Mouse (Mus musculus): Measurements from ENCODE around the gene Pthlh.
"Not testable (repeated sequence)": the region's sequence is repeated elsewhere in the genome, so short reads cannot be mapped to it uniquely, and the experiment has no call there.

Pthlh gene

GRCm38 (mm10) chr6:147263587-147264565, at the start of gene Pthlh:
Gene Pthlh (minus strand): TSS chr6:147264183.
- no peak for DNase-seq (ENCODE audit: low read depth, low spot score)

- DNase-seq (ENCODE audit: low read depth, low spot score): no peak
Measured at GRCm38 (mm10) chr6:147313331-147313730, 49.3 kb upstream of the Pthlh start.

- DNase-seq (ENCODE audit: low read depth, low spot score): no peak
Measured at GRCm38 (mm10) chr6:147310435-147310978, 46.5 kb upstream of the Pthlh start.

- no peak for DNase-seq (ENCODE audit: low read depth, low spot score)
Measured at GRCm38 (mm10) chr6:147310035-147310434, 46.1 kb upstream of the Pthlh start.

GRCm38 (mm10) chr6:147304236-147304635, 40.3 kb upstream of the Pthlh start:
- not testable (repeated sequence) for DNase-seq (ENCODE audit: low read depth, low spot score)

- no peak for DNase-seq (ENCODE audit: low read depth, low spot score)
Measured at GRCm38 (mm10) chr6:147299607-147300006, 35.6 kb upstream of the Pthlh start.

GRCm38 (mm10) chr6:147279309-147279708, 15.3 kb upstream of the Pthlh start:
- no peak for DNase-seq (ENCODE audit: low read depth, low spot score)

- DNase-seq (ENCODE audit: low read depth, low spot score): no peak
Measured at GRCm38 (mm10) chr6:147268143-147268790, 4.3 kb upstream of the Pthlh start.

- DNase-seq (ENCODE audit: low read depth, low spot score): no peak
Measured at GRCm38 (mm10) chr6:147266466-147266865, 2.5 kb upstream of the Pthlh start.

GRCm38 (mm10) chr6:147263178-147263577, 805 bp downstream of the Pthlh start:
- DNase-seq (ENCODE audit: low read depth, low spot score): no peak

- no peak for DNase-seq (ENCODE audit: low read depth, low spot score)
Measured at GRCm38 (mm10) chr6:147261616-147262015, 2.4 kb downstream of the Pthlh start.

- no peak for DNase-seq (ENCODE audit: low read depth, low spot score)
Measured at GRCm38 (mm10) chr6:147260766-147261165, 3.2 kb downstream of the Pthlh start.

GRCm38 (mm10) chr6:147247782-147248181, 16.2 kb downstream of the Pthlh start:
- DNase-seq (ENCODE audit: low read depth, low spot score): no peak

GRCm38 (mm10) chr6:147244294-147244693, 19.7 kb downstream of the Pthlh start:
- DNase-seq (ENCODE audit: low read depth, low spot score): no peak

GRCm38 (mm10) chr6:147243655-147244054, 20.3 kb downstream of the Pthlh start:
- no peak for DNase-seq (ENCODE audit: low read depth, low spot score)

GRCm38 (mm10) chr6:147241541-147241940, 22.4 kb downstream of the Pthlh start:
- no peak for DNase-seq (ENCODE audit: low read depth, low spot score)

- peak; percentile 54 for DNase-seq (ENCODE audit: low read depth, low spot score)
Measured at GRCm38 (mm10) chr6:147240203-147240804, 23.7 kb downstream of the Pthlh start.

GRCm38 (mm10) chr6:147226696-147227095, 37.3 kb downstream of the Pthlh start:
- no peak for DNase-seq (ENCODE audit: low read depth, low spot score)

GRCm38 (mm10) chr6:147219099-147219498, 44.9 kb downstream of the Pthlh start:
- no peak for DNase-seq (ENCODE audit: low read depth, low spot score)

GRCm38 (mm10) chr6:147216156-147216555, 47.8 kb downstream of the Pthlh start:
- no peak for DNase-seq (ENCODE audit: low read depth, low spot score)

GRCm38 (mm10) chr6:147207821-147208330, 56.1 kb downstream of the Pthlh start:
- DNase-seq (ENCODE audit: low read depth, low spot score): no peak

All from A20 (cell line).